Mouse (Mus musculus) gastrocnemius, postnatal 14 days (tissue): ENCODE data around the gene Gnao1. TPM values are rescaled to one million over a fixed set of nuclear protein-coding genes. Genes with fewer than 3 reads are reported as not detected.

Experiments
- DNase-seq: peaks from one replicate; pipeline ENCODE4 v3.0.0; 2021; ENCODE audit warnings: mixed read lengths
- intact Hi-C: fragments of 180-260 bp; cut with DNase I; formaldehyde crosslinking; loops from one replicate; pipeline ENCODE4 v1.15.1; 2025; ENCODE audit warnings: low total_unique reads
- total RNA-seq, 2 experiments: library from RNA; stranded (reverse); gene quantifications; 2 replicates each; pipeline ENCODE4 v1.2.3; 2021

Gnao1 gene
- total RNA-seq, 2 experiments from 2014 or later, result 11.1 to 11.6 TPM

- no peak for DNase-seq
- intact Hi-C loops, result loop anchor here (10.0 kb wide), 1 partner anchor 114 kb away; no protein-coding TSS in a partner anchor
Observed at GRCm38 (mm10) chr8:93929233-93929632, 119.5 kb downstream of the Gnao1 start.

GRCm38 (mm10) chr8:93931336-93931735 lies 121.6 kb downstream of the Gnao1 start:
- intact Hi-C loops, result loop anchor here (5.0 kb wide), 2 partner anchors 269 to 339 kb away; no protein-coding TSS in a partner anchor
- DNase-seq, result no peak

- intact Hi-C loops, result loop anchor here (5.0 kb wide), 2 partner anchors 271 to 341 kb away; no protein-coding TSS in a partner anchor
- DNase-seq, result peak; percentile 78
Observed at GRCm38 (mm10) chr8:93932873-93933272, 123.1 kb downstream of the Gnao1 start.

- no peak for DNase-seq
- intact Hi-C loops, result loop anchor here (5.0 kb wide), 2 partner anchors 271 to 341 kb away; no protein-coding TSS in a partner anchor
Observed at GRCm38 (mm10) chr8:93933288-93933687, 123.5 kb downstream of the Gnao1 start.

- intact Hi-C loops, result no loop called here
- no peak for DNase-seq
Observed at GRCm38 (mm10) chr8:93938193-93938592, 128.4 kb downstream of the Gnao1 start.

GRCm38 (mm10) chr8:93940542-93941423 lies 131.0 kb downstream of the Gnao1 start:
- DNase-seq, result no peak
- intact Hi-C loops, result loop anchor here (5.0 kb wide), 1 partner anchor 273 kb away; no protein-coding TSS in a partner anchor

- DNase-seq, result no peak
- intact Hi-C loops, result loop anchor here (5.0 kb wide), 1 partner anchor 274 kb away; no protein-coding TSS in a partner anchor
Observed at GRCm38 (mm10) chr8:93941636-93942054, 131.9 kb downstream of the Gnao1 start.

GRCm38 (mm10) chr8:93945781-93946180 lies 136.0 kb downstream of the Gnao1 start:
- DNase-seq, result no peak
- intact Hi-C loops, result no loop called here

GRCm38 (mm10) chr8:93946397-93946796 lies 136.6 kb downstream of the Gnao1 start:
- intact Hi-C loops, result no loop called here
- no peak for DNase-seq

- intact Hi-C loops, result no loop called here
- DNase-seq, result peak; percentile 2
Observed at GRCm38 (mm10) chr8:93950133-93950532, 140.4 kb downstream of the Gnao1 start.

GRCm38 (mm10) chr8:93952511-93952910 lies 142.7 kb downstream of the Gnao1 start:
- peak; percentile 3 for DNase-seq
- intact Hi-C loops, result no loop called here

GRCm38 (mm10) chr8:93958402-93958801 lies 148.6 kb downstream of the Gnao1 start:
- intact Hi-C loops, result no loop called here
- DNase-seq, result peak; percentile 2

- intact Hi-C loops, result no loop called here
- no peak for DNase-seq
Observed at GRCm38 (mm10) chr8:93960909-93961308, 151.1 kb downstream of the Gnao1 start.

GRCm38 (mm10) chr8:93968293-93968692 lies 158.5 kb downstream of the Gnao1 start:
- intact Hi-C loops, result no loop called here
- no peak for DNase-seq

- no peak for DNase-seq
- intact Hi-C loops, result no loop called here
Observed at GRCm38 (mm10) chr8:93969626-93970340, 160.0 kb downstream of the Gnao1 start.

GRCm38 (mm10) chr8:93971451-93971850 lies 161.7 kb downstream of the Gnao1 start:
- intact Hi-C loops, result no loop called here
- no peak for DNase-seq

GRCm38 (mm10) chr8:93972211-93972610 lies 162.4 kb downstream of the Gnao1 start:
- intact Hi-C loops, result no loop called here

GRCm38 (mm10) chr8:93972971-93973734 lies 163.4 kb downstream of the Gnao1 start:
- intact Hi-C loops, result no loop called here
- no peak for DNase-seq

More at GRCm38 (mm10) chr8:93972211-93972610, 162.4 kb downstream of the Gnao1 start:
- DNase-seq, result no peak

- intact Hi-C loops, result no loop called here
Observed at GRCm38 (mm10) chr8:93973831-93974375, 164.1 kb downstream of the Gnao1 start.

More at GRCm38 (mm10) chr8:93973831-93974375, 164.1 kb downstream of the Gnao1 start:
- DNase-seq, result no peak
